Mouse (Mus musculus): ENCODE measurements around the gene 9930022D16Rik. TPM values are rescaled to one million over a fixed set of nuclear protein-coding genes. Genes with fewer than 3 reads are reported as not detected.

The 9930022D16Rik gene
- polyA plus RNA-seq, 1 experiment: not detected

GRCm38 (mm10) chr11:109423294-109423693 lies 9.6 kb downstream of the 9930022D16Rik start:
- Histone ChIP-seq H3K36me3 (ENCODE audit: control insufficient read depth, insufficient read depth, low read length) (no peaks in the 10 kb centered on the region), H3K27me3 (replicated peaks; ENCODE audit: control insufficient read depth, insufficient read depth, low read length) (no peaks in the 10 kb centered on the region), H3K4me1 (ENCODE audit: control insufficient read depth, insufficient read depth, low read length) (peaks cover 3% of the 10 kb centered on the region; the same call in 1 of the 2 replicates), H3K27ac (ENCODE audit: insufficient read depth, low read depth, low read length) (no peak overlapping the region), H3K4me3 (ENCODE audit: insufficient read depth, low read depth, low read length) (no peak overlapping the region)
- 20% methylated on average over 1 of the region's 1 CpGs for WGBS
- DNase-seq: no peak
- no peak for TF ChIP-seq POLR2A (IDR thresholded peaks at IDR 0.05; ENCODE audit: low read depth, low read length)

GRCm38 (mm10) chr11:109425392-109426271 lies 11.9 kb downstream of the 9930022D16Rik start, which contains the start of gene Amz2:
TSS of gene Amz2 (plus strand) at chr11:109425946.
- under 1% methylated on average over 65 of the region's 65 CpGs for WGBS
- no peaks in the 10 kb centered on the region; the same call in 1 of the 2 replicates for H3K36me3 ChIP-seq (ENCODE audit: control insufficient read depth, insufficient read depth, low read length)
- H3K27me3 ChIP-seq (replicated peaks; ENCODE audit: control insufficient read depth, insufficient read depth, low read length): no peaks in the 10 kb centered on the region
- no peaks in the 10 kb centered on the region for H3K4me1 ChIP-seq (ENCODE audit: control insufficient read depth, insufficient read depth, low read length)
- DNase-seq: peak; percentile 99
- TF ChIP-seq CTCF (conservative IDR thresholded peaks at IDR 0.05; ENCODE audit: insufficient read depth, insufficient read length, low read depth, low read length): peak; percentile 88
- peak; percentile 75 for TF ChIP-seq POLR2A (IDR thresholded peaks at IDR 0.05; ENCODE audit: low read depth, low read length)
- H3K4me3 ChIP-seq (ENCODE audit: insufficient read depth, low read depth, low read length): peak within 1 kb of the TSS; percentile 78
- H3K27ac ChIP-seq (ENCODE audit: insufficient read depth, low read depth, low read length): peak within 1 kb of the TSS; percentile 72

DNA sequence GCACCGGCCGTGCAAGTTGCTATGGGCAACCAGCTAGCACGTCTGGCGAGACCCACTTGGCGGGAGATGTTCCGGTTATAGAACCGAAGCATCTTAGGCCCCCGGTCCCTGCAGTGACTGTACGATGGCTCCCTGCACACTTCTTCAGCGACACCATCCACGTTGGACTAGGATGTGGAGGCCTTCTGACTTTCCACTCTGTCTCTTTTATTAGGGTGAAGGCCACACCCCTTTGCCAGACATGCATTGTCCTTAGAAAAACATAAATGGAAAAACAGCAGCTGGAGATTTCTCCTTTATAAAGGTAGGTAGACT lies 12.5 kb downstream of the 9930022D16Rik start:
- WGBS: under 1% methylated on average over 11 of the region's 11 CpGs
- peak overlapping the region; percentile 72 for H3K27ac ChIP-seq (ENCODE audit: insufficient read depth, low read depth, low read length)
- no peak for TF ChIP-seq CTCF (conservative IDR thresholded peaks at IDR 0.05; ENCODE audit: insufficient read depth, insufficient read length, low read depth, low read length)
- no peak for TF ChIP-seq POLR2A (IDR thresholded peaks at IDR 0.05; ENCODE audit: low read depth, low read length)
- H3K4me1 ChIP-seq (ENCODE audit: control insufficient read depth, insufficient read depth, low read length): no peaks in the 10 kb centered on the region
- DNase-seq: no peak
- H3K36me3 ChIP-seq (ENCODE audit: control insufficient read depth, insufficient read depth, low read length): no peaks in the 10 kb centered on the region; the same call in 1 of the 2 replicates
- no peaks in the 10 kb centered on the region for H3K27me3 ChIP-seq (replicated peaks; ENCODE audit: control insufficient read depth, insufficient read depth, low read length)
- peak overlapping the region; percentile 78 for H3K4me3 ChIP-seq (ENCODE audit: insufficient read depth, low read depth, low read length)

DNA sequence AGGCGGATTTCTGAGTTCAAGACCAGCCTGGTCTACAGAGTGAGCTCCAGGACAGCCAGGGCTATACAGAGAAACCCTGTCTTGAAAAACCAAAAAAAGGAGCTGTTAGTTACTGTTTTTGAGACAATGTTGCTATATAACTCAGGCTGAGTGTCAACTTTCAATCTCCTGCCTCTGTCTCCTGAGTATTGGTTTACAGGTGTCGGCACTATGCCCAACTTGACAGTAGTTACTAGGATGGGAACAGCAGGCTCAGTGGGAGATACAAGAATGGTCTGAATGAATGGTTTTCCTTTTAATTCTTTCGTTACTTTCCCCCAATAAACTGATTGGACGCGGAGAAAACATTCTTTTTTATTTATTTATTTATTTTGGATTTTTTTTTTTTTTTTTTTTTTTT lies 13.6 kb downstream of the 9930022D16Rik start:
- TF ChIP-seq POLR2A (IDR thresholded peaks at IDR 0.05; ENCODE audit: low read depth, low read length) (no peak), CTCF (conservative IDR thresholded peaks at IDR 0.05; ENCODE audit: insufficient read depth, insufficient read length, low read depth, low read length) (no peak)
- H3K27ac ChIP-seq (ENCODE audit: insufficient read depth, low read depth, low read length): no peak overlapping the region
- H3K4me3 ChIP-seq (ENCODE audit: insufficient read depth, low read depth, low read length): no peak overlapping the region
- WGBS: 97% methylated on average over 5 of the region's 5 CpGs
- H3K4me1 ChIP-seq (ENCODE audit: control insufficient read depth, insufficient read depth, low read length): no peaks in the 10 kb centered on the region
- no peak for DNase-seq
- no peaks in the 10 kb centered on the region; the same call in 1 of the 2 replicates for H3K36me3 ChIP-seq (ENCODE audit: control insufficient read depth, insufficient read depth, low read length)
- H3K27me3 ChIP-seq (replicated peaks; ENCODE audit: control insufficient read depth, insufficient read depth, low read length): no peaks in the 10 kb centered on the region

GRCm38 (mm10) chr11:109434233-109434798 lies 20.6 kb downstream of the 9930022D16Rik start:
- Histone ChIP-seq H3K36me3 (ENCODE audit: control insufficient read depth, insufficient read depth, low read length) (no peaks in the 10 kb centered on the region; the same call in 1 of the 2 replicates), H3K4me3 (ENCODE audit: insufficient read depth, low read depth, low read length) (no peak overlapping the region), H3K27ac (ENCODE audit: insufficient read depth, low read depth, low read length) (no peak overlapping the region), H3K27me3 (replicated peaks; ENCODE audit: control insufficient read depth, insufficient read depth, low read length) (no peaks in the 10 kb centered on the region), H3K4me1 (ENCODE audit: control insufficient read depth, insufficient read depth, low read length) (no peaks in the 10 kb centered on the region)
- 90% methylated on average over 16 of the region's 16 CpGs for WGBS
- TF ChIP-seq CTCF (conservative IDR thresholded peaks at IDR 0.05; ENCODE audit: insufficient read depth, insufficient read length, low read depth, low read length) (no peak), POLR2A (IDR thresholded peaks at IDR 0.05; ENCODE audit: low read depth, low read length) (no peak)
- no peak for DNase-seq

DNA sequence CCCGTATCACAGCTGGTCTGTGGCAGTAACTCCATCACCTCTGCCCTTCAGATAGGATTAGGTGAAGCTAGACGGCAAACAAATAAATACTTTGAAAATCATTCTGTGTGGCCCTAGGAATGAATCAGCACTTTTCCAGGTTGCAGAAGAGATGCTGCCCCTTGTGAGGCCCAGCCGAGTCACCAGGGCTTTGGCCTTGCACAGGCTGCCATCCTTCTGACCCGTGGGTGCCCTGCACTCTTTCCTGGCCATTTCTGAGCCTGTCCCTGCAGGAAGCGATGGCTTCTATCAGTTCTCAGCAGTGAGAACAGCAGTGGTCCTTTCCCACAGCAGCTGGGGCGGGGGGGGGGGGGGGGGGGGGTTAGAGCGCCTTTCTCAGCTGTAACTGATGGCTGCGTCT lies 23.2 kb downstream of the 9930022D16Rik start:
- H3K27ac ChIP-seq (ENCODE audit: insufficient read depth, low read depth, low read length): no peak overlapping the region
- H3K4me1 ChIP-seq (ENCODE audit: control insufficient read depth, insufficient read depth, low read length): no peaks in the 10 kb centered on the region
- no peak overlapping the region for H3K4me3 ChIP-seq (ENCODE audit: insufficient read depth, low read depth, low read length)
- TF ChIP-seq POLR2A (IDR thresholded peaks at IDR 0.05; ENCODE audit: low read depth, low read length) (no peak), CTCF (conservative IDR thresholded peaks at IDR 0.05; ENCODE audit: insufficient read depth, insufficient read length, low read depth, low read length) (no peak)
- no peaks in the 10 kb centered on the region for H3K27me3 ChIP-seq (replicated peaks; ENCODE audit: control insufficient read depth, insufficient read depth, low read length)
- no peak for DNase-seq
- no peaks in the 10 kb centered on the region for H3K36me3 ChIP-seq (ENCODE audit: control insufficient read depth, insufficient read depth, low read length)
- WGBS: 79% methylated on average over 8 of the region's 8 CpGs

DNA sequence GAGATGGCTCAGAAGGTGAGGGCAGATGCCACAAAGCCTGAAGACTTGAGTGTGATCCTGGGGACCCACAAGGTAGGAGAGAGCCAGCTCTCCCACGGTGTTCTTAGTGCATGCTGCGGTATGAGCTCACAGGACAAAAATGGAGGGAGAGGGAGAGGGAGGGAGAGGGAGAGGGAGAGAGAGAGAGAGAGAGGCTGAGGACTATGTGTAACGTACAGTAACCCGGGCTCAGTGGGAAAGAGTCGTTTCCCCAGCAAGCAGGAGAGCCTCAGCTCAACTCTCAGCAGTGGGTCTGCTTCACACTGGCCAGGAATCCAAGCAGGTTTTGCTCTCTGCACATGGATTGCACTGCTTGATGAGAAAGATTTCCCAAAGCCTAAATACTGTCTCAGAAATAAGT lies 25.5 kb downstream of the 9930022D16Rik start:
- H3K4me3 ChIP-seq (ENCODE audit: insufficient read depth, low read depth, low read length): peak overlapping the region; percentile 56; the same call in 1 of the 2 replicates
- 28% methylated on average over 5 of the region's 5 CpGs for WGBS
- no peak overlapping the region for H3K27ac ChIP-seq (ENCODE audit: insufficient read depth, low read depth, low read length)
- no peaks in the 10 kb centered on the region for H3K4me1 ChIP-seq (ENCODE audit: control insufficient read depth, insufficient read depth, low read length)
- no peaks in the 10 kb centered on the region for H3K36me3 ChIP-seq (ENCODE audit: control insufficient read depth, insufficient read depth, low read length)
- no peaks in the 10 kb centered on the region for H3K27me3 ChIP-seq (replicated peaks; ENCODE audit: control insufficient read depth, insufficient read depth, low read length)
- TF ChIP-seq POLR2A (IDR thresholded peaks at IDR 0.05; ENCODE audit: low read depth, low read length) (no peak), CTCF (conservative IDR thresholded peaks at IDR 0.05; ENCODE audit: insufficient read depth, insufficient read length, low read depth, low read length) (no peak)
- no peak for DNase-seq
